Mouse (Mus musculus) ES-Bruce4 (cell line): ENCODE data around the gene Ppp1r37.

Source experiments
- CTCF ChIP-seq: IDR thresholded peaks from one replicate; pipeline ENCODE4 v1.8.1; 2011; ENCODE audit warnings: low read depth, low read length
- EP300 ChIP-seq: IDR thresholded peaks from 2 replicates; pipeline ENCODE4 v1.6.1; 2011; ENCODE audit warnings: low read depth, low read length; ENCODE audit not compliant: insufficient read depth
- POLR2A ChIP-seq: IDR thresholded peaks from one replicate; pipeline ENCODE4 v1.8.1; 2011; ENCODE audit warnings: low read length; ENCODE audit not compliant: insufficient read depth

DNA sequence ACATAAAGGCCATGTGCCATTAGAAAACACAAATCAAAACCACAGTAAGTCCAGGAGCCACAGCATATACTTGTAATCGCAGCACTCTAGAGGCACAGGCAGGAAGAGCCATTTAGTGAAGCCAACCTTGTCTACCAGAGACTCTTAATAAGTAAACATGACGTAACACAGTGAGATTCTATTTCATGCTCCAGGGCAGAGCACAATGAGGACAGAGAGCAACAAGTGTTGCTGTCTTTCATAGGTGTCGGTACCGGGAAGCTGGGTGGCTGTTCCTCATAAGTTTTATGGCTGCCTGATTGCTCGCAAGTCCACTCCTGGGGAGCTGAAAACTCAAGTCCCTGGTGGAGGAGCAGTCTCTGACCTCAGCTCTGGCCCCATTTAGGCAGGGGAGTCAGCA lies 11.2 kb downstream of the Ppp1r37 start:
- TF ChIP-seq POLR2A (no peak), EP300 (no peak), CTCF (no peak)
